Mouse (Mus musculus): Measurements from ENCODE around the gene Gstm4.
"Not testable (repeated sequence)": the region's sequence is repeated elsewhere in the genome, so short reads cannot be mapped to it uniquely, and the experiment has no call there.

- TF ChIP-seq MAZ (IDR thresholded peaks at IDR 0.05; ENCODE audit: low read depth, low read length); CTCF (conservative IDR thresholded peaks at IDR 0.05 in 1 of 2, IDR thresholded peaks at IDR 0.05 in 1 of 2; ENCODE audit: low read depth in 2 of 2, low read length in 2 of 2); ELF1 (IDR thresholded peaks at IDR 0.05; ENCODE audit: low read depth, low read length); KAT2A (IDR thresholded peaks at IDR 0.05; ENCODE audit: insufficient replicate concordance, low read length); POLR2A (IDR thresholded peaks at IDR 0.05; ENCODE audit: low read depth, low read length); MAFK (IDR thresholded peaks at IDR 0.05; ENCODE audit: insufficient replicate concordance, low read length); MYC (IDR thresholded peaks at IDR 0.05; ENCODE audit: low read depth, low read length); EP300 (IDR thresholded peaks at IDR 0.05; ENCODE audit: low read length); POLR2AphosphoS2 (IDR thresholded peaks at IDR 0.05; ENCODE audit: low read depth, low read length); TCF12 (IDR thresholded peaks at IDR 0.05; ENCODE audit: low read depth, low read length); UBTF (IDR thresholded peaks at IDR 0.05; ENCODE audit: low read depth, low read length): not testable (repeated sequence)
These were observed 48.7 kb downstream of the Gstm4 start for GRCm38 (mm10) chr3:107995974-107996373.
